Mouse (Mus musculus): ENCODE results near the gene Plaur. TPM values are rescaled to one million over a fixed set of nuclear protein-coding genes. Genes with fewer than 3 reads are reported as not detected.
A peak's percentile ranks its signal among the peaks of the same experiment; 100 is the strongest.

Gene Plaur
- polyA plus RNA-seq, 1 experiment = 56.5 TPM

DNA sequence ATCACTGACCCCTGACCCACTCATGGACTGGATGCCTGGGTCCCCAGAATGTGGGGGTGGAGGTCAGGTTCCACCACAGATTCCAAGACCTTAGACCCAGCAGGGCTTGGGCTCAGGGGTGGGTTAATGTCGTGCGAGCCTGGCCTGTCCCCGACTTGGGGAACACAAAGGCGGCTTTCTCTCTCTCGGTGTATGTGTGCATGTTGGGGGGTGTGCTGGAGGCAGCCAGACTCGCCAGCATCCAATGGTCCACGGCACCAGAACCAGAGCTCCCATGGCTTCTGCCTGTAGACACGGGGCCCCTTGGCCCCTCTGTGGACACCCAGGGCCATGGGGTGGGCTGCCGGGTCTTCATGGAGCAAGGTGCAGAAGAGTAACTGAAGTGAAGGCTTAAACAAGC lies 23.2 kb downstream of the Plaur start:
- peaks cover 80% of the 10 kb centered on the region for H3K27me3 ChIP-seq (replicated peaks)
- H3K4me3 ChIP-seq (replicated peaks) = no peak overlapping the region
- peaks cover 27% of the 10 kb centered on the region for H3K4me1 ChIP-seq
- TF ChIP-seq FLI1 (IDR thresholded peaks at IDR 0.05; ENCODE audit: low read length) (no peak), GATA1 (IDR thresholded peaks at IDR 0.05; ENCODE audit: borderline replicate concordance, low read length) (no peak)
- H3K36me3 ChIP-seq (replicated peaks; ENCODE audit: low read length) = no peaks in the 10 kb centered on the region
- H3K9me3 ChIP-seq = no peaks in the 10 kb centered on the region

DNA sequence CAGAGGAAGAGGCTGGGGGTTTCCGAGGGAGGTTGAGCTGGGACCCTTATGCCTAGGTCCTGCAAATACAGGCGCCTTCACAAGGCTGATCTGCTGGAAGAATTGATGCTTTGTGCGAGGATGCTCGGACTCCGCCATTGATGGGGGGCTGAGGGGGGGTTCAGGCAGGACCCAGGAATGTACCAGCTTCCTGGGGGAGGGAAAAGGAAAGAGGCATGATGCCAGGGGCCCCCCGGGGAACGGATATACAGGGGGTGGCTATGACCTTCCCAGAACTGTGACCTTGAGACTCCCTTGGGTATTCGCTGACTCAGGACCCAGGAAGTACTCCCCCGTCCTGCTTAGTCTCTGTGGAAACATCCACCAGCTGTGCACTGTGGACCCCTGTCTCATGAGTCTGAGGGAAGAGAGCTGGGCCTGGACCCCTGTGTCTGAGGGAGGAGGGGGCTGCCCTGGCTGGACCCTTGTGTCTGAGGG lies 24.4 kb downstream of the Plaur start:
- TF ChIP-seq FLI1 (IDR thresholded peaks at IDR 0.05; ENCODE audit: low read length) (no peak), GATA1 (IDR thresholded peaks at IDR 0.05; ENCODE audit: borderline replicate concordance, low read length) (no peak)
- H3K4me3 ChIP-seq (replicated peaks) = no peak overlapping the region
- no peaks in the 10 kb centered on the region for H3K36me3 ChIP-seq (replicated peaks; ENCODE audit: low read length)
- H3K27me3 ChIP-seq (replicated peaks) = peaks cover 73% of the 10 kb centered on the region
- no peaks in the 10 kb centered on the region for H3K9me3 ChIP-seq
- H3K4me1 ChIP-seq = peaks cover 16% of the 10 kb centered on the region

DNA sequence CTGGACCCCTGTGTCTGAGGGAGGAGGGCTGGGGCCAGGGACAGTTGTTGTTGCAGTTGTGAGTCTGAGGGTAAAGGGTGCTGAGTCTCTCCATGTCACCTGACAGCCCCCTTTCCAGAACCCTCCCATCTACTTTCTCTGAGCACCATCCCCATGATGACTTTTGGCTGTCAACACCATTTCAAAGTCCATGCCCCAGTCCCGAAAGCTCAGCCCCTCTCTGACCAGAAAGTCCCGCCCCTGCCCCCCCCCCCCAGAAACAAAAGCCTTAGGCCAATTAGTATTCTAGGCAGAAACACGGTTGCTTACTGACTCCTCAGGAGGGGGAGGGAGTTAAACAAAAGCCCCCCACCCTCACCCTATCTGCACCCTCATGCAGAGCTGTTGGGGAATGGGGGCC lies 25.1 kb downstream of the Plaur start:
- Histone ChIP-seq H3K36me3 (replicated peaks; ENCODE audit: low read length) (no peaks in the 10 kb centered on the region), H3K27me3 (replicated peaks) (peaks cover 69% of the 10 kb centered on the region), H3K4me1 (peaks cover 9% of the 10 kb centered on the region), H3K4me3 (replicated peaks) (no peak overlapping the region), H3K9me3 (no peaks in the 10 kb centered on the region)
- TF ChIP-seq GATA1 (IDR thresholded peaks at IDR 0.05; ENCODE audit: borderline replicate concordance, low read length) (no peak), FLI1 (IDR thresholded peaks at IDR 0.05; ENCODE audit: low read length) (no peak; the same call in 1 of the 2 replicates)

DNA sequence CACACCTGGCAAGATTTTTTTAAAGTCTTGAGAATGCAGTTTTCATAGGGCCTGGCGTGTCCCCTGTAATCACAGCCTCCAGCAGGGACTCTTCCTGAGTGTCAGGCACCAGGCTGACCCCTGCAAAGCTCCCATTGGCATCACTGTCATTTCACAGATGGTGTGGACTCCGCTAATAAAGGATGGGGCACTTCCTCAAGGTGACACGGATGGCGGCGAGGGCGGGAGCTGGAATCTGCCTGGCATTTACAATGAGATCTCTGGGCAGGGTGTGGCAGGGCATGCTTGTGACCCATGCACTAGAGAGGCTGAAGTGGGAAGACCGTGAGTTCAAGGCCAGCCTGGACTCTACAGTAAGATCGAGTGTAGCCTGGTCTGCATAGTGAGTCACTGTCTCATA lies 26.0 kb downstream of the Plaur start:
- TF ChIP-seq GATA1 (IDR thresholded peaks at IDR 0.05; ENCODE audit: borderline replicate concordance, low read length) (no peak), FLI1 (IDR thresholded peaks at IDR 0.05; ENCODE audit: low read length) (no peak)
- Histone ChIP-seq H3K9me3 (no peaks in the 10 kb centered on the region), H3K27me3 (replicated peaks) (peaks cover 64% of the 10 kb centered on the region), H3K4me3 (replicated peaks) (no peak overlapping the region), H3K36me3 (replicated peaks; ENCODE audit: low read length) (no peaks in the 10 kb centered on the region), H3K4me1 (peaks cover 4% of the 10 kb centered on the region; the same call in 1 of the 2 replicates)

DNA sequence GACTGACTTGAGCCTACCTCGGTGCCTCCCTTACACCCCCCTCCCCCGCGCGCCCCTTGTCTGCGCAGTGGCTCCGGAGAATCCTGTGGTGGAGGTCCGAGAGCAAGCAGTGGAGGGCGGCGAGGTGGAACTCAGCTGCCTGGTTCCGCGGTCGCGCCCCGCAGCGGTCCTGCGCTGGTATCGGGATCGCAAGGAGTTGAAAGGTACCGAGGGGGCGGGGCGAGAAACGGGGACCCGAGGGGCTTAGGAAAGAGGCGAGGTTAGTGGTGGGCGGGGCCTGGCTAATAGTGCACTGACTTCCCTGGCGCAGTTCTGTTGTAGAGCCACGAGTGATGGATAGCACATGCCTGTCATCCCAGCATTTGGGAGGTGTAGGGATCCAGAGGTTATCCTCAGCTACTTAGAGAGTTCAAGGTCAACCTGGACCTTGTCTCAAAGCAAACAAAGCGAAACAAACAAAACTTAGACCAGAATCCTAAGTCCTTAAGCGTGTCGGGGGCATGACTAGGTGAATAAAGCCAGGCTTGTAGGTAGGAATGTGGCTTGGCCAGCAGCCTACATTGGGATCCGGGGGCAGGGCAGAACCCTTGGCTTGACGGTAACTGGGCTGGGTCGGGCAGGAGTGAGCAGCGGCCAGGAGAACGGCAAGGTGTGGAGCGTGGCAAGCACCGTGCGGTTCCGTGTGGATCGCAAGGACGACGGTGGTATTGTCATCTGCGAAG lies 37.7 kb downstream of the Plaur start:
- Histone ChIP-seq H3K36me3 (replicated peaks; ENCODE audit: low read length) (no peaks in the 10 kb centered on the region), H3K4me1 (peaks cover 11% of the 10 kb centered on the region), H3K27me3 (replicated peaks) (peaks cover 69% of the 10 kb centered on the region), H3K4me3 (replicated peaks) (peak overlapping the region; percentile 82), H3K9me3 (peaks cover 15% of the 10 kb centered on the region)
- TF ChIP-seq FLI1 (IDR thresholded peaks at IDR 0.05; ENCODE audit: low read length) = no peak
- TF ChIP-seq GATA1 (IDR thresholded peaks at IDR 0.05; ENCODE audit: borderline replicate concordance, low read length) = no peak

DNA sequence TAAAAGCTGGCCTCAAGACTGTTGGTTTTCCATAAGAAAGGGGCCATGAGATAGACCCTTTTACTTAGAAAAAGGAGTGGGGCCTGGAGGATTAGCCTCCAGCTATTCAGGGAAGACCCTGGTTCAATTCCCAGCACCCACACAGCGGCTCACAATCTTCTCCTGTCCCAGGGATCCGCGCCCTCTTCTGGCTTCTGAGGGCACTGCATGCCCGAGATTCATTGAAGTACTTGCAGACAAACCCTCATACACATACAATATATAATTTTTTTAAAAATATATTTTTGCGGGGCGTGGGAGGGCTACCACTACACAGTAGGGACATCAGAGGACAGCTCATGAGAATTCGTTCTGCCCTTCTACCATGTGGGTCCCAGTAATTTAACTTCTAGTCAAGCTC lies 38.6 kb downstream of the Plaur start:
- no peak overlapping the region for H3K4me3 ChIP-seq (replicated peaks)
- TF ChIP-seq GATA1 (IDR thresholded peaks at IDR 0.05; ENCODE audit: borderline replicate concordance, low read length) (no peak), FLI1 (IDR thresholded peaks at IDR 0.05; ENCODE audit: low read length) (no peak)
- peaks cover 15% of the 10 kb centered on the region for H3K9me3 ChIP-seq
- H3K27me3 ChIP-seq (replicated peaks) = peaks cover 74% of the 10 kb centered on the region
- peaks cover 11% of the 10 kb centered on the region for H3K4me1 ChIP-seq
- no peaks in the 10 kb centered on the region for H3K36me3 ChIP-seq (replicated peaks; ENCODE audit: low read length)

DNA sequence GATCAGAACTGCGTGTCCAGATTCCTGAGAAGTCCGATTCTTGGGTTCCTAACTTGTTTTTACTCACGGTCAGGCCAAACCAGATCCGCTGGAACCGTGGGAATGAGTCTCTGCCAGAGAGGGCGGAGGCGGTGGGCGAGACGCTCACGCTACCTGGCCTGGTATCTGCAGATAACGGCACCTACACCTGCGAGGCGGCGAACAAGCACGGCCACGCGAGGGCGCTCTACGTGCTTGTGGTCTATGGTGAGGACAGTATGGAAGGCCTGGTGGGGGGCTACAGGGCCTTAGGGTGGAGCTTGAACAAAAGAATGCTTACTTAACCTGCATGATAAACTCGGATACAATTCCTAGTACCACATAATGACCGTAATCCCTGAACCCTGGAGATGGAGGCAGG lies 39.2 kb downstream of the Plaur start:
- Histone ChIP-seq H3K4me1 (peaks cover 14% of the 10 kb centered on the region), H3K9me3 (peaks cover 15% of the 10 kb centered on the region), H3K4me3 (replicated peaks) (peak overlapping the region; percentile 5), H3K27me3 (replicated peaks) (peaks cover 72% of the 10 kb centered on the region), H3K36me3 (replicated peaks; ENCODE audit: low read length) (no peaks in the 10 kb centered on the region)
- no peak for TF ChIP-seq FLI1 (IDR thresholded peaks at IDR 0.05; ENCODE audit: low read length)

DNA sequence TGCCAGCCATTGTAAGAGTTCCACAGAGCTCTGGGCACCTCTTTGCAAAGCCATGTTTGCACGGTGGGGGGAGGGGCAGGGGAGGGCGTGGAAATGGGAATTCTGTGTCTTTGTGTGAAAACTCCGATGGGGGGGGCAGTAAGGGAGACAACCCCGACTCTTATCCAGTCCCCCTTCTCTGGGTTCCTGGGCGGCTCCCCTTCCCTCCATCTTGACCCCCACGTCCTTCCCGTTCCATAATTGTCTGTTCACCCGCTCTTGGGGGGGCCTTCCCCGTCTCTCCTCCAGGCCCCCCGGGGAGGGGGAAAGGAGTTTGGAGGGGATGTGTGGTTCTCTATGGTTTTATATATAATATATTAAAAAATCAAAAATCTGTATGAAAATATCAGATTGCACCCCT lies 41.7 kb downstream of the Plaur start:
- no peak for TF ChIP-seq GATA1 (IDR thresholded peaks at IDR 0.05; ENCODE audit: borderline replicate concordance, low read length)
- no peak for TF ChIP-seq FLI1 (IDR thresholded peaks at IDR 0.05; ENCODE audit: low read length)
- Histone ChIP-seq H3K9me3 (peaks cover 15% of the 10 kb centered on the region), H3K4me3 (replicated peaks) (no peak overlapping the region), H3K4me1 (peaks cover 35% of the 10 kb centered on the region), H3K27me3 (replicated peaks) (peaks cover 59% of the 10 kb centered on the region), H3K36me3 (replicated peaks; ENCODE audit: low read length) (no peaks in the 10 kb centered on the region)

DNA sequence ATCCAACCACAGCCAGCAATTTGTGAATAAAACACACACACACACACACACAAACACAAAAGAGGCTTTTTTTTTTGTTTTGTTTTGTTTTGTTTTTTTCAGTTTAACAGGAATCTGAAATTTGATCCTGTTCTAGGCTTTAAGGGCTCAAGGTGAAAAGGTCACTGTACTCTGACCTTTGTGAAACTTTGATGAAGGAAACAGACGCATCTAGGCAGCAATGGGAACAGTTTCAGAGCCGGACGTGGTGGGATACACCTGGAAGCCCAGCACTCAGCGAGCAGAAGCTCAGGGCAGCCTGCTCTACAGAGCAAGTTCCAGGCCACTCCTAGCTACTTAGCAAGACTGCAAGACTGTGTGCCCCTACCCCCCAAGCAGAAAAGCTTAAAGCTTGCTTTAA lies 42.6 kb downstream of the Plaur start:
- Histone ChIP-seq H3K4me1 (peaks cover 32% of the 10 kb centered on the region), H3K4me3 (replicated peaks) (no peak overlapping the region), H3K27me3 (replicated peaks) (peaks cover 50% of the 10 kb centered on the region), H3K9me3 (peaks cover 15% of the 10 kb centered on the region), H3K36me3 (replicated peaks; ENCODE audit: low read length) (no peaks in the 10 kb centered on the region)
- TF ChIP-seq GATA1 (IDR thresholded peaks at IDR 0.05; ENCODE audit: borderline replicate concordance, low read length) (no peak), FLI1 (IDR thresholded peaks at IDR 0.05; ENCODE audit: low read length) (no peak)

DNA sequence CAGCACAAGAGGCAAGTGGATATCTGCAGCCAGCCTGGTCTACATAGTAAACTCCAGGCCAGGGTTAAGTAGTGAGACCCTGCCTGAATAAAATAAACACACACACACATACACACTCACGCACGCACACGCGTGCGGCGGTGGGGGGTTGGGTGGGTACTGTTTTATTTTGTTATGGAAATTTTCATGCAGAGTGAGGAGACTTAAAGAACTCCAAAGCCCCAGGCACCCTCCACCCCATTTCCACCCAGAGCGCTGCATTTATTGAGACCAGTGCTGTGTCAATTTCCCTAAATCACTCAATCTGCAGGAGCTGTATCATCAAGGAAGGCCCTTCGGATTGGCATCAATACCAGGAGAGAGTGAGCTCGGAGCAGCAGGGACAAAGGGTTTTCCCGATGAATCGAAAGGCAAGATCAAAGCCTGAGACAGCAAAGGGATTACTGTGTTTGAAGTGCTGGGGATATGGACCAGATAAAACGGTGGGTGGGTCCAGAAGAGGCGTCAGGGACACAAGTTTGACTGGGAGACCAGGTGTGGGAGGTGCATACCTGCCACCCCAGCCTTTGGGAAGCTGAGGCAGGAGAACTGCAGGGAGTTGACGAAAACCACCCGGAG lies 43.3 kb downstream of the Plaur start:
- Histone ChIP-seq H3K4me3 (replicated peaks) (no peak overlapping the region), H3K4me1 (peaks cover 31% of the 10 kb centered on the region), H3K9me3 (peaks cover 10% of the 10 kb centered on the region), H3K36me3 (replicated peaks; ENCODE audit: low read length) (no peaks in the 10 kb centered on the region), H3K27me3 (replicated peaks) (peaks cover 45% of the 10 kb centered on the region)
- TF ChIP-seq FLI1 (IDR thresholded peaks at IDR 0.05; ENCODE audit: low read length) = no peak
- TF ChIP-seq GATA1 (IDR thresholded peaks at IDR 0.05; ENCODE audit: borderline replicate concordance, low read length) = no peak
